Mouse (Mus musculus): ENCODE results near the gene Coq10b.

Gene Coq10b

DNA sequence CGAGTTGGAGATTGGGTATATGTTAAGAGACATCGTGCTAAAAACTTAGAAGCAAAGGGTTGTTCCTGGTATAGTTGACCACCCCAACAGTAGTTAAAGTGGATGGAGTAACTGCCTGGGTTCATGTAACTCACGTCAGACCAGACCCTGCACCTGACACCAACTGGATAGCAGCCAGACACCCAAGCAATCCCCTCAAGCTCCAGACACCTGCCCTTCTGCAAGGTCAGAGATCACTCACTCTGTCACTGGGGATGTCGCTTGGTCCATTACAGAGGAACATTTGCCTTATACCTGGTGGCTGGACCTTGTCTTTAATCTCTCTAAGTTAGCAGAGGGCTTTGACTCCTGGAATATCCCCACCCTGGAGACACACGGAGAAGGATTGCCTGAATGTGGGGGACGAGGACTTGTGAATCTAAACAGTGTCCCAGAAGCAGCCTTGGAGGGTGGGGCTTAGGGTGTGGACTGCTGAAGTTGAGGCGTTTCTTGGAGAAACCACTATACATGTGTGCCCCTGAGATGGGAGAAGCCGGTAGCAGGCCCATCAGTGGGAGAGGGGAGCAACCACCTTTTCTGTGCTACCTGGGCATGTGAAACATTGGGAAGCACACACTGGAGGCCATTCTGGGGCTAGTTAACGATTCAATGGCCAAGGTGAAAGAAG, 54.5 kb downstream of the Coq10b start:
- no peak for DNase-seq (ENCODE audit: low read depth, low spot score)

DNA sequence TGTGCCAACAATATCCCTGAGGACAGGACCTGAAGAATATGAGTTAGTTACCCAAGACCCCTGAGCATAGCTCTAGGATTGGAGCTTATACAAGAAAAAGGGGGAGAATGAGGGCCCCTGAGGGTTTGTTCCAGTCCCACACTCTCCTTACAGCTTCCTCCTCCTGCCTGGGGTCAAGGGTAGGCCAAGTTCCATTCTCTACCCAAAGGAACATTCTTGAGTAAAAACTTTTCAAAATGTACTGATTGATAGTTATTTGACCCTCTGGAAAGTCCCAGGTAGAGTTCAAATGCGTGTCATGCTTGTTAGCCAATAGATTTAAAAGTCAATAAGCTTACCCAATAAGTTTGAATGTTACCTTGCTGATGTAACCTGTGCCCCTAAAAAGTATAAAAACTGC, 55.1 kb downstream of the Coq10b start:
- DNase-seq (ENCODE audit: low read depth, low spot score) = no peak

DNA sequence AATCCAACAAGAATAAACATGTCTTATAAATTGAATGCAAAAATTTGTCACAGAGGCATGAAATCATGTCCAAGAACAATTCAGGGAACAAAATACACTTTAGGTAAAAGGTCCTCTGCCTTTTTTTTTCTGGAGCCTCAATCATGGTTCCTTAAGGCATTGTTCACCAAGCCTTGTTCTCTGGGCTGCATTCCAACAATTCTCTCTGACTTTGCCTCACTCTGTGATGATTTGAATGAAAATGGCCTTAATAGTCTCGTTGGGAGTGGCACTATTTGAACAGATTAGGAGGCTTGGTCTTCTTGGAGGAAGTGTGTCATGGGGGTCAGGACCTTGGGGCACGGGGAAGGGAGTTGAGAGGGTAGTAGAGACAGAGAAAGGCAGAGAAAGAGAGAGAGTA, 55.9 kb downstream of the Coq10b start:
- no peak for DNase-seq (ENCODE audit: low read depth, low spot score)

- no peak for DNase-seq (ENCODE audit: low read depth, low spot score)
Measured at GRCm38 (mm10) chr1:55109066-55109766, 56.6 kb downstream of the Coq10b start.

Measured in A20 (cell line).